Mouse (Mus musculus) kidney, embryonic 16.5 days (tissue): ENCODE data around the gene Extl2. TPM values are rescaled to one million over a fixed set of nuclear protein-coding genes. Genes with fewer than 3 reads are reported as not detected.
A peak's percentile ranks its signal among the peaks of the same experiment; 100 is the strongest.

Experiments
- ATAC-seq: fragments of 200-750 bp; cut with Nextera tagmentation; 2 replicates; pipeline ENCODE4 v1.8.0; 2017; ENCODE audit warnings: moderate TSS enrichment; ENCODE audit not compliant: low FRiP score, low TSS enrichment
- H3K27ac ChIP-seq: fragments of 300-500 bp; sonication (generic); 2 replicates; pipeline ENCODE4 v1.5.1; 2014; ENCODE audit warnings: low read length
- H3K27me3 ChIP-seq: fragments of 300-500 bp; sonication (generic); 2 replicates; pipeline ENCODE4 v1.6.1; 2014; ENCODE audit warnings: low read length, control low read depth, mixed read lengths; ENCODE audit not compliant: insufficient read depth
- H3K36me3 ChIP-seq: fragments of 300-500 bp; sonication (generic); 2 replicates; pipeline ENCODE4 v1.6.1; 2014; ENCODE audit warnings: low read length, control low read depth, mixed read lengths; ENCODE audit not compliant: insufficient read depth
- H3K4me1 ChIP-seq: fragments of 300-500 bp; sonication (generic); 2 replicates; pipeline ENCODE4 v1.6.1; 2014; ENCODE audit warnings: low read length, control low read depth, mixed read lengths; ENCODE audit not compliant: insufficient read depth
- H3K4me2 ChIP-seq: fragments of 300-500 bp; sonication (generic); replicated peaks from 2 replicates; pipeline ENCODE4 v1.6.1; 2014; ENCODE audit warnings: low read depth, low read length
- H3K4me3 ChIP-seq: fragments of 300-500 bp; sonication (generic); 2 replicates; pipeline ENCODE4 v1.5.1; 2014; ENCODE audit warnings: mild to moderate bottlenecking, low read length
- H3K9ac ChIP-seq: fragments of 300-500 bp; sonication (generic); replicated peaks from 2 replicates; pipeline ENCODE4 v1.6.1; 2014; ENCODE audit warnings: low read length
- H3K9me3 ChIP-seq: fragments of 300-500 bp; sonication (generic); 2 replicates; pipeline ENCODE4 v1.6.1; 2016; ENCODE audit warnings: low read length, control low read depth
- WGBS: fragments of 180-500 bp; shearing (Covaris S2); extraction: QIAGEN DNeasy Blood & Tissue Kit; methylation state at CpG from one replicate; pipeline ENCODE4 v1.1.7; 2014; 5-methylcytosine and 5-hydroxymethylcytosine counted together
- polyA plus RNA-seq: library from polyadenylated mRNA; unstranded; fragments of >200 nt; fragmentation: Nextera tagmentation; extraction: Ambion mirVana; gene quantifications from 2 replicates; pipeline ENCODE4 v1.2.1, GENCODE M21; 2015

The Extl2 gene
- polyA plus RNA-seq, 1 experiment from 2014 or later, result 22.0 TPM

- Histone ChIP-seq H3K36me3 (peaks cover 14% of the 10 kb centered on the region), H3K4me1 (no peaks in the 10 kb centered on the region), H3K4me3 (no peak overlapping the region), H3K27me3 (no peaks in the 10 kb centered on the region), H3K9me3 (no peaks in the 10 kb centered on the region), H3K9ac (no peak overlapping the region), H3K4me2 (no peak overlapping the region), H3K27ac (no peak overlapping the region)
- 95% methylated on average over 20 of the region's 20 CpGs for WGBS
- ATAC-seq, result no peak
Observed at GRCm38 (mm10) chr3:116026996-116027395, 19.7 kb downstream of the Extl2 start.

- Histone ChIP-seq H3K4me1 (no peaks in the 10 kb centered on the region), H3K9ac (no peak overlapping the region), H3K9me3 (no peaks in the 10 kb centered on the region), H3K36me3 (peaks cover 10% of the 10 kb centered on the region), H3K4me2 (no peak overlapping the region), H3K27ac (no peak overlapping the region), H3K27me3 (0 out of 2 replicates have a peak, but pooled peaks cover 3% of the 10 kb centered on the region), H3K4me3 (no peak overlapping the region)
- WGBS, result 51% methylated on average over 11 of the region's 11 CpGs
- peak; percentile 65 for ATAC-seq
Observed at GRCm38 (mm10) chr3:116030152-116030788, 23.0 kb downstream of the Extl2 start.

GRCm38 (mm10) chr3:116033218-116033870 lies 26.1 kb downstream of the Extl2 start:
- H3K4me2 ChIP-seq, result no peak overlapping the region

GRCm38 (mm10) chr3:116033871-116034222 lies 26.6 kb downstream of the Extl2 start:
- Histone ChIP-seq H3K9ac (no peak overlapping the region), H3K27me3 (0 out of 2 replicates have a peak, but pooled peaks cover 3% of the 10 kb centered on the region), H3K36me3 (no peaks in the 10 kb centered on the region), H3K4me2 (no peak overlapping the region), H3K9me3 (no peaks in the 10 kb centered on the region), H3K27ac (no peak overlapping the region), H3K4me3 (no peak overlapping the region), H3K4me1 (no peaks in the 10 kb centered on the region)
- 0 out of 2 replicates have a peak, but pooled peaks have one; percentile 19 for ATAC-seq
- WGBS, result 55% methylated on average over 3 of the region's 3 CpGs

More at GRCm38 (mm10) chr3:116033218-116033870, 26.1 kb downstream of the Extl2 start:
- 44% methylated on average over 6 of the region's 6 CpGs for WGBS
- no peaks in the 10 kb centered on the region for H3K4me1 ChIP-seq
- H3K36me3 ChIP-seq, result no peaks in the 10 kb centered on the region
- no peak overlapping the region for H3K4me3 ChIP-seq
- ATAC-seq, result peak; percentile 19; the same call in 1 of the 2 replicates
- H3K27me3 ChIP-seq, result 0 out of 2 replicates have a peak, but pooled peaks cover 3% of the 10 kb centered on the region
- no peaks in the 10 kb centered on the region for H3K9me3 ChIP-seq
- H3K27ac ChIP-seq, result no peak overlapping the region
- no peak overlapping the region for H3K9ac ChIP-seq

- no peak overlapping the region for H3K9ac ChIP-seq
- H3K27me3 ChIP-seq, result no peaks in the 10 kb centered on the region
- H3K4me2 ChIP-seq, result no peak overlapping the region
- ATAC-seq, result no peak
- no peak overlapping the region for H3K4me3 ChIP-seq
- H3K9me3 ChIP-seq, result no peaks in the 10 kb centered on the region
- H3K36me3 ChIP-seq, result no peaks in the 10 kb centered on the region
- 79% methylated on average over 3 of the region's 3 CpGs for WGBS
- H3K4me1 ChIP-seq, result no peaks in the 10 kb centered on the region
- H3K27ac ChIP-seq, result no peak overlapping the region
Observed at GRCm38 (mm10) chr3:116040776-116041175, 33.5 kb downstream of the Extl2 start.

- H3K4me2 ChIP-seq, result no peak overlapping the region
- H3K27ac ChIP-seq, result no peak overlapping the region
- no peak overlapping the region for H3K4me3 ChIP-seq
- H3K4me1 ChIP-seq, result no peaks in the 10 kb centered on the region
- H3K36me3 ChIP-seq, result no peaks in the 10 kb centered on the region
- no peak for ATAC-seq
- 80% methylated on average over 2 of the region's 2 CpGs for WGBS
- H3K9ac ChIP-seq, result no peak overlapping the region
- H3K27me3 ChIP-seq, result no peaks in the 10 kb centered on the region
- no peaks in the 10 kb centered on the region for H3K9me3 ChIP-seq
Observed at GRCm38 (mm10) chr3:116046000-116046399, 38.7 kb downstream of the Extl2 start.

GRCm38 (mm10) chr3:116047034-116047433 lies 39.8 kb downstream of the Extl2 start:
- no peaks in the 10 kb centered on the region for H3K4me1 ChIP-seq
- 66% methylated on average over 5 of the region's 5 CpGs for WGBS
- H3K4me2 ChIP-seq, result no peak overlapping the region

GRCm38 (mm10) chr3:116057078-116057477 lies 49.8 kb downstream of the Extl2 start:
- H3K4me3 ChIP-seq, result no peak overlapping the region
- no peak overlapping the region for H3K4me2 ChIP-seq
- 67% methylated on average over 6 of the region's 6 CpGs for WGBS
- H3K4me1 ChIP-seq, result no peaks in the 10 kb centered on the region
- no peaks in the 10 kb centered on the region for H3K9me3 ChIP-seq
- H3K27me3 ChIP-seq, result no peaks in the 10 kb centered on the region
- H3K36me3 ChIP-seq, result no peaks in the 10 kb centered on the region
- H3K27ac ChIP-seq, result no peak overlapping the region
- no peak for ATAC-seq
- no peak overlapping the region for H3K9ac ChIP-seq

More at GRCm38 (mm10) chr3:116047034-116047433, 39.8 kb downstream of the Extl2 start:
- no peak overlapping the region for H3K9ac ChIP-seq
- no peak overlapping the region for H3K4me3 ChIP-seq
- no peak for ATAC-seq
- H3K27ac ChIP-seq, result no peak overlapping the region
- H3K27me3 ChIP-seq, result no peaks in the 10 kb centered on the region
- H3K36me3 ChIP-seq, result no peaks in the 10 kb centered on the region
- H3K9me3 ChIP-seq, result no peaks in the 10 kb centered on the region

- H3K4me1 ChIP-seq, result no peaks in the 10 kb centered on the region
- H3K4me3 ChIP-seq, result no peak overlapping the region
- H3K27ac ChIP-seq, result no peak overlapping the region
- no peak overlapping the region for H3K4me2 ChIP-seq
- H3K9ac ChIP-seq, result no peak overlapping the region
- H3K27me3 ChIP-seq, result no peaks in the 10 kb centered on the region
- no peaks in the 10 kb centered on the region for H3K36me3 ChIP-seq
- no peaks in the 10 kb centered on the region for H3K9me3 ChIP-seq
- no peak for ATAC-seq
- WGBS, result 80% methylated on average over 5 of the region's 5 CpGs
Observed at GRCm38 (mm10) chr3:116060320-116060719, 53.1 kb downstream of the Extl2 start.

- Histone ChIP-seq H3K9ac (no peak overlapping the region), H3K27ac (no peak overlapping the region), H3K4me3 (no peak overlapping the region), H3K4me2 (no peak overlapping the region), H3K27me3 (no peaks in the 10 kb centered on the region), H3K4me1 (no peaks in the 10 kb centered on the region), H3K9me3 (no peaks in the 10 kb centered on the region), H3K36me3 (no peaks in the 10 kb centered on the region)
- no peak for ATAC-seq
- 86% methylated on average over 2 of the region's 2 CpGs for WGBS
Observed at GRCm38 (mm10) chr3:116062141-116062540, 54.9 kb downstream of the Extl2 start.
